Mouse (Mus musculus) kidney, postnatal 10 days (tissue): Measurements from ENCODE around the gene Arl15.

Experiments
- DNase-seq: peaks from one replicate; pipeline ENCODE4 v3.0.0; 2021; ENCODE audit warnings: mixed read lengths

The Arl15 gene

DNA sequence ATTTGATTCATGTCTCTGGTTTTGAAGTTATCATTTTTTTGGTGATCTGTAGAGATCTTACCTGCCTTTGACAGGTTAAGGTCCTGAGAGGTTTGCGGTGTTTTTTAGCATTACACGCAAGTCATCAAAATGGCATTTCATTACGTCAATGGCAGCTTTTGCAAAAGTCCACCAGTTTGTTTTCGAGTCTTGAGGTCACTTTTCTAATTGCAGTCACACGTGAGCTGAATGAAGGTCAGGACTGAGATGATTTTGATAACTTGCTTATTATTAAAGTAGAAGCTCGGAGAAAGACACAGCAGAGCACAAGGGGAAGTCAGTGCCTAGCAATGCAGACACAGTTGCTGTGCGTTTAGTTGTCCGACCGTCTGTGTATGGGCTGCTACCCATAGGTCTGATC is 8.3 kb downstream of the Arl15 start:
- DNase-seq: no peak

DNA sequence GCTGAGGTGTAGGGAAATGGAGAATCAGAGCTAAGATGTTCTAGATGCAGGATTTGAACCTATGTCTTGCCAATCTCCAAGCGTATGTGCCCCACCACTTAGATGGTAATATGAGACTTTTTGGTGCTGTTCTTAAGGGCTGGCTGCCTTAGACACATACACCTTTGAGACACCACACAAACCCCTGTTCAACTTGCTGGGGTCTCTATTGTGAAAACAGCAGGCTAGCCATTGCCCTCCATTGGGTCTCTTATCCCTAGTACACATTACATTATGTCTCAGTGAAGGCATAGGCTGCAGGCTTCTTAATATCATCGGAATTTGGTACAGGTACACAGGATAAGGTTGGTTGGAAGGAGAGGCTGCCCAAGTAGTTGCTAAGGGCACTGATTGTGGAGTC is 16.8 kb downstream of the Arl15 start:
- DNase-seq: no peak

DNA sequence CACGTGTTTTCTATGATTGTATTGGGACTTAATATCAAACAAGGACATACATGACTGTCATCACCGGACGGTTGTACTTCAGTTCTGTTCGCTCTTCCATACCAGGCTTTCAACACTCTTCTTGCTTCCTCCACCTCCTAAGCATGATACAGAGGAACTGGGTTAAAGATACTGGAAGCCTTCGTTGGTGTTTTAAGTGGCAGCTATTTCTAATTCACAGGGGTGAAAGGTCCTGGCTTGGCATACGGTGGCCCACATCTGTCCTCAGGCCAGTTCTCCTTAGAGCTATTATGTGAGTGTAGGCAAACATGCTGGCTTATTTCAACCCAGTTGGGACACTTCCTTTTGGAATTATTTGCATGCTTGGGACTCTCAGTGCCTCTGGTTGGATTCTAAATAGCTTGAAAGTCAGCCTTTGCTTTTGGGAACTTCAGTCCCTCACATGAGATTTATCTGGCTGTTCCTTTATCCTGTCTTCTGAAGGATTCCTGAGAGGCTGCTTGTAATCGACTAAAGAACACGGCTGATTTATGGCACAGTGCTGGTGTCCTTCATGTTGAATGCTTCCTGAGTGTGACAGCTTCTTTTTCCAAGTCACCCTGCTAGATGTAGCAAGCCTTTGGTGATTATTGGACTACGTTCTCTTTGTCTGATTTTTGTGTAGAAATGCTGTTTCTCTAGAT is 17.7 kb downstream of the Arl15 start:
- DNase-seq: peak; percentile 36

DNA sequence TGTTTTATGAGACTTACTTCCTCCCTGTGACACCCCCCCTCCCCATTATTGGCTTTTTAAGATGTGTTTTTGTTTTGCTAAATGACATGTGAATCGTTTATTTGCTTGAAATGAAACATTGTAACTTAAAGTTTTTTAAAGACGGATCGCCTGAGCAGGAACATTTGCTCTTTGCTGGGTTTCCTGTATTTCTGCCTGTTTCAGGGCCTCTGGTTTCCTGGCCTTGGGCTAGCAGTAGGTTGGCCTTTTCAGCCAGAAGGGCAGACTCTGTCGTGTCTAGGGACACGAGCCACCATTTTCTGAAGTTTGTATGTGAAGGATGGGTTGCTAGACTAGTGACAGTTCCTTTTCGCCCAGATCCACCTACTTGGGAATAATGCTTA is 18.3 kb downstream of the Arl15 start:
- DNase-seq: no peak

DNA sequence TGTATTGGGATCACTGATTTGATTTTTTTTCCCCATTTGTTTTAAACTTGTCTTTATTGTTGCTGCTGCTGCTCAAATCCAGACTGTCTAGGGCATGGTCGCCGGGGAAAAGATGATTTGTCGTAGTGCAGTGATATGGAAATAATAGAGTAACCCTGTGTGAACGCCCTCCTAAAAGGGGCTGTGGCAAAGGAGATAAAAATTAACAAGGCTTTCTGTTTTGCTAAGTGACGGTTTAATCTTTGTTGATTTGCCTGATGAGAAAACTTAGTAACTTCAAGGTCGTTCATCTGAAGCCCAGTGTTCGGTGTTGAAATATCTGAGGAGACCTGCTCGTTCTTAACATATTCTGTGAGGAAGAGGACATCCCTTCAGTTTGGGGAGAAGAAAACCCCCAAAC is 19.8 kb downstream of the Arl15 start:
- DNase-seq: no peak

DNA sequence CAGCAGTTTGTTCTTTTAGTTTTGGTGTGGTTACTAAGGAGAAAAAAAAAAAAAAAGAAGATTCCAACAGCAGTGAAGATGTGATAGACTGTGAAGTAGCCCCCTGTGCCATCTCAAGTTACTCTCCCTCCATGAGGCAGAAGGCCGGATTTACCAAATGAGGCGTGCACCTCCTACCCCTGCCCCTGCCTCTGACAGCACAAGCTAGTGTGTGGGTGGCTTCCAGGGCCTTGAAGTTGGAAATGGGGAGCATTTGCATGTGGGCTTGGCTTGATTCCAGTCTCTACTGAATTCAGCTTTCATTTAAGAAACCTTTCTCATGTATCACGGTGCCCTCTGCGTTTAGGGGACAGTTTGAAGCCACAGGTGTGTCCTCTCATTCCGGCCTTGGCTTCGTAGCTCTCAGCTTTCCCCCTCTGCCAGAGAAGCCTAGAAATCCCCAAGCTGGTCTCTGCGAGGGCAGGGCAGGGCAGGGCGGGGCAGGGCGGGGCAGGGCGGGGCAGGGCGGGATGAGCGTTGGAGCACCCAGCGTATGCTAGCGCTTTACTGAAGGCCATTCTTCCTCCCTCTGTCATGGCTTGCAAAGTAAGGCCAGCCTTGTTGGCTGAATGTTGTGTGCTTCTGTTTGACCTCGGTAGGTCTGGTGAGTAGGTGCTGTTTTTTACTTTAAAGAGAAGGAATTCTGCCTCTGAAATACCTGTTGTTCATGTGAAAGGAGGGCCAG is 21.6 kb downstream of the Arl15 start:
- no peak for DNase-seq

DNA sequence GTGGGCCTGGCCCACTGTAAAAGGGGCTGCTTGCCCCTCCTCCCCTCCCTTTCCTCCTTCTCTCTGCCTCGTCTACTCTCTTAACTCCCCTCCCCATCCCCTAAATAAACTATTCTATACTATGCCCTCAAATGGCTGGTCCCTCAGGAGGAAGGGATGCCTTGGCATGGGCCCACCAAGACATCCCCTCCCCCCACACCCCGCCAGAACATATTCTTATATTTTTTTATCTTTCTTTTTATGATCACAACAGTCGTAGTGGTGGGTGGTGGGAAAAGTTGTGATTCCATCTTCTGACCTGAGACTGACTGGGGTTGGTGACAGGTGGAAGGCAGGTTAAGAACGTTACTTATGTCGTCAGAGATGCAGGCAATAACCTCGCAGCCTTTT is 22.1 kb downstream of the Arl15 start:
- no peak for DNase-seq

DNA sequence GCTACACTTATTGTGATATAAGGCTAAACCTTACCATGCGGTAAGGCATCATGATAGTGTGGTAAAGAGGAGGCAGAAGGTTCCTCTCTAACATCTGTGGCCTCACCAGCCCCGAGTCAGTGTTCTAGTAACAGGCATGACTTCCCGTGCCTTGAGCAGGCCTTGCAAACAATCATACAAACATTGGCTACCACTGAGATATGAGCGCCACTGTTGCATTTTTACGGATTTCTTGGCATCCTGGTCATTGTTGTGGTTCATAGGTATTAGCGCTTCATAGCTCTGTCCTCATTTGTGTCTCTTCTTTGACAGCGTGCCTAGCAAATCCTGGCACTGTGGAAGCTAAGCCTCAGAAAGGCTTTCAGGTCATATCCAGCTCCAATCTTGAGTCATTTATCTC is 24.7 kb downstream of the Arl15 start:
- no peak for DNase-seq

DNA sequence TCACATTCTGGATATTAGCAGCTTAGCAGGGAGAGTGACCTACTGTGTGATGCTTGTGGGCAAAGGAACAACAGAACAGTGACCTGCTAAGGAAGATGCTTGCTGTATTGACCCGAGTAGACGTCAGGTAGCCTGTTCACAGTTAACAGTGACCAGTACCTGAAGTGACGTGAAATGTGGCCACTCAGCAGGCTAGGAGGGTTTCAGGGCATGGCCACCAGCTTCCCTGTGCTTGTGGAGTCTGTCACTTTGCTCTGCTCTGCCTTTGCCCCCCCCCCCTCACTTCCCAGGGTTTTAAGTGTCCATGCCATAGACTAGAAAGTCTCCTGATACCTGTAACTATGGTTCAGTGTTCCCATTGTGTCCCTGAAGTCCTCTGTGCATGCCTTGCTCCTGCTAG is 25.9 kb downstream of the Arl15 start:
- DNase-seq: no peak

DNA sequence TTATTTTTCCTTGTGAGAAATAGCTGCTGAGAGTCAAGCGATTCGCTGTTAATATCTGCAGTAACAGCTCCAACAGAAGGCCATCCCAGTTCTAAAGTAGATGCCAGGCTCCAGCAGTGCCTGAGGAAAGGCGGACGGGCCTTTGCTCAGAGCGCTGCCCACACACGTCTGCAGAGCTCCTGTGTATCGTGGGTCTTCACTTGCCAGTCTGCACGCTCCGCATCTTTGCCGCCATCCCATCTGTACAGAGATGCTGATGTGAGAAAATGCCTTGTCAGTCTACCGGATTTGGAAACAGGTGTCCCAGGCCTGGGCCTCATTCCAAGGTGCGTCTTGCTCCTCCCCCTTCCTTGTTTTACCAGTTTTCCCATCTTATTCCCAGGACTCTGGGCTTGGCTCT is 27.6 kb downstream of the Arl15 start:
- no peak for DNase-seq

DNA sequence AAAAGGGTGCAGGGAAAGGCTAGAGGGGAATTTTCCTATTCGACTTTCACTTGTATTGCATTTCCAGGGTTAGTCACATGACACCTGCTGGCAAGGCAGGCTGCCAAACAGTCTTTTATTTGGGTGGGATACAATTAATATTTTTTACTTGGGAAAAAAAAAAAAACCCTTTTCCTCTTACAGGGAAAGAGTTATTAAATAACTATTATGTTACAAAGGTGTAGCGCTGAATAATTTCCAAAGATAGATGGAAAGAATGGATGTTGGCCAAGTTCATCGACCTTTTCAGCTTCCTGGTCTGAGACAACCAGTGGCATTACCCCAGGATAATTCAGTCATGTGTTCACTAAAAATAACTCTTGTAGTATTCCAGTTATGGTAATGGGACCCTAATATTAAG is 29.7 kb downstream of the Arl15 start:
- DNase-seq: peak; percentile 38

DNA sequence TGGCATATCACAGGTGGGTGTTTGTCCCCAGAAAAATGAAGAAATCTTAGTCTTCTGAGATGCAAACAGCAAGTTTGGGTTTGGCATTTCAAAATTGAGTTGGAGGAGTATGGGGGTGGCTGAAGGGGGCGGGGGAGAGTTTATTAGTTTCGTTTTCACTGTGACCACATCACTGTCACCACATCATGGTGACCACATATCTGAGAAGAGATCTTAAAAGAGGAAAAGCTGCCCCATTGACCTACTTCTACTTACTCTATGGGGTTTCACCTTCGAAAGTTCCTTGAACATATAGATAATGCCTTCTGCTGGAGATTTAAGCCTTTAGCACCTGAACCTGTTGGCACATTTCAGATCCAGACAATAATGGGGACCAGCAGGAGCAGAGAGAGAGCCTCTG is 34.3 kb downstream of the Arl15 start:
- DNase-seq: no peak

DNA sequence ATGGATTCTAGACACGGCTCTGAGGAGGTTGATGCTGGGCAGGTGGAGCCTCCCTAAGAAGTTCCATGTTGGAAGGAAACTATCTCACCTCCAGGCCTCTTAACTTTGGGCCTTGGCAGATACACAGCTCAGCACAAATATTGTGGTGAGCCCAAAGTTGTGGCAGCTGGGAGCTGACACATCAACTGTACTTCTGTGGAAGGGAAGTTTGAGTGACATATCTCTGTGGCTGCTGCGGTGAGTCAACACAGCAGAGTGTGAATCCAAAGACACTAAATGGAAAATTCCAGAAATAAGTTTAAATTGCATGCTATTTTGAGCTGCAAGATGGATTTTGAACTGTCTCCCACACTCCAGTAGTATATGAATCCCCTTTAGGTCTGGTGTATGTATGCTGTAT is 34.8 kb downstream of the Arl15 start:
- DNase-seq: no peak

DNA sequence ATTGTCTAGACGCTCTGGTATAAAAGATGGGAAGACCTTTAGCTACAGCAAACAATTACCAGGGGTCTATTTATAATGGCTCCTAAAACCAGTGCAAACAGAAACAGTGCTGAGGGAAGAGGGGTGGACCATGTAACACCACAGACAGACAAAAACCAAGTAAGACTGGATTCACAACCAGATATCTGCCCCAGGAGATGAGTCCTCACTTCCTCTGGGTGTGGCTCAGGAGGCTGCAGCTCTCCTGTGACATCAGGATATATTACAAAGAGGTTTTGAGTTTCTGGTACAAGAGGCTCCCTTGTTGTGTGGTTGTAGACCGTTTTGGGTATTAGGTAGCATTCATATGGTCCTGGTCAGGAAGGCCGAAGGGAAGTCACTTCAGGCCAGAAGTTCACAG is 36.5 kb downstream of the Arl15 start:
- no peak for DNase-seq

DNA sequence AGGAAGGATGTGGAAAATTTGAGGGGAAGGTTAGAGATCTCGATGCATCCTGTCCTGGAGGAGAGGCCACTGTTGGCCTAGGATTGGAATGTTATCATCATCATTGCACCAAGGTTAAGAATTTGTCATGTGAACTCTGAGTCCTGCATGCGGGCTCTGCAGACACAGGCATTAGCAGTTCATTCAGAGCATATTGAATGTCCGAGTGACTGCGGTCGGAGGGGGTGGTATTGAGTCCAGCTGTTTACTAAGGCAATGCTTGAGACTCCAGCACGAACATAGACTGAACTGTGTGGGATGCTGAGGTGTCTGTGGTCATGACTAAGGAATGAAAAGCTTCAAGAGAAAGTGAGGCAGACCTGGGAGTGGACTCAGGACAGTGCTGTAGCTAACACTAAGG is 38.6 kb downstream of the Arl15 start:
- no peak for DNase-seq

DNA sequence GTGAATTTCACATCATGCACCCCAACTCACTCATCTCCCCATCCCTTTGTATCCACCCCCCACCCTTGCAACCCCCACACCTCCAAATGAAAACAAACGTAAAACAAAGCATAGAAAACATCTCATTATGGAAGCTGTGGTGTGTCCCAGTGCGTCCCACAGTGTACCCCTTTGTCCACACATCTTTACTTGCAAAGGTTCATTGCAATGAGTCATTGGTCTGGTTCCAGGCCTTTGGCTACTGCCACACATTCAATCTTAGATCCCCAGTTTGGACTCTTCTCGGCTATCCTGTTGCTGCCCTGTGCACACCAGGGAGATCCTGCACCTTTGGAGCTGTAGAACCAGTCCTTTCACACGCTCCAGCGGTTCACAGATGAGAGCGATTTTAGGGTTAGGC is 41.6 kb downstream of the Arl15 start:
- no peak for DNase-seq

DNA sequence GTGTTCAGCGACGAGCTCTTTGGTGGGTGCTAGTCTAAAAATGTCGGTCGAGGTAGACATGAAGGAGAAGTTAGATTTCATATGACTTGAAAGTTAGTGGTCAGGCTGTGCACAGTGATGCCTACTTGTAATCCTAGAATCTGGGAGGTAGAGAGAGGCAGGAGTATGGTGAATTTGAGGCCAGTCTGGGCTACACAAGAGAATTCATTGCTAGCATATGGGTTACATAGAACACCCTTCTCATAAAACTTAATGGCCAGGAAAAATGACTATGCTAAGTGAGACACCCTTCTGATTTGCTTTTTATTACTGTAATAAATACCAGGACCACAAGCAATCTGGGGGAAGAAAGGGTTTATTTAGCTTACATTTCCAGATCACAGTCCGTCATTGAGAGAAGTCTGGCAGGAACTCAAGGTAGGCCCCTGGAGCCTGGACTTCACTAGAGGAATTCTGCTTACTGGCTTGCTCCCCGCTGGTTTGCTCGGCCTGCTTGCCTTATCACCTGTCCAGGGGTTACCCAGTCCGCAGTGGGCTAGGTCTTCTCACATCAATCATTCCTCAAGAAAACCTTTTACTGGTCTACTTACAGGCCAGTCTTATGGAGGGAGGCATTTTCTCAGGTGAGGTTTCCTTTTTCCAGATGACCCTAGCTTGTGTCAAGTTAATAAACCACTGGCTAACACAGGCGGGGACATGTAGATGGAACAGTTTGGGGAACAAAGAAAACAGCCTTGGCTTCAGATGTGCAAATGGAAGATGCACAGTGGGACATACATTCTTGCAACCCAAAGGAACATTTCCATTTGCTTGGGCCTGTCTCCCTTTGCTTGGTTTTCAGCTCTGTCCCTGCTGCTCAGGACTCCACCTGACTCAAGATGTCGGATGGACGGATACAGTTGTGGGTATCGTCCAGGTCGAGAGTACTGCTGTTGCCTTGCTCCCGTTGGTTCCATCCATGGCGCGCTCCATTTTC is 44.6 kb downstream of the Arl15 start:
- DNase-seq: no peak

DNA sequence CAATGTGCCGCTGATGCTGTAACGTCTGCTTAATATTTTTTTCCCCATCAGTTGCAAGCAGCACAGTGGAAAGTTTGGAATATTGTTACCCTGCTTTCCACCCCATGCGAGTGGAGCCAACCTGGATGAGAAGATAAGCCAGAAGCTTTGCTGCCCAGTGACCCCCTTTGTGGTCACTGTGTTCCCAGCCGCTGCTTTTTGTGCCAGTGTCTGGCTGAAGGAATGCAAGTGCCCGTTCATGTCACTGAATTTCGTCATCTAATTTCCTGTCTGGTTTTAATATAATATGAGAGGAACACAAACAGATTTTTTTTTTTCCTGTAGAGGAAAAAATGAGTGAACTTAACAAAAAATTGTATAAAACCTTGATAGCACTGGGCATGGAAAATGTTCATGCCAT is 46.1 kb downstream of the Arl15 start:
- DNase-seq: no peak

DNA sequence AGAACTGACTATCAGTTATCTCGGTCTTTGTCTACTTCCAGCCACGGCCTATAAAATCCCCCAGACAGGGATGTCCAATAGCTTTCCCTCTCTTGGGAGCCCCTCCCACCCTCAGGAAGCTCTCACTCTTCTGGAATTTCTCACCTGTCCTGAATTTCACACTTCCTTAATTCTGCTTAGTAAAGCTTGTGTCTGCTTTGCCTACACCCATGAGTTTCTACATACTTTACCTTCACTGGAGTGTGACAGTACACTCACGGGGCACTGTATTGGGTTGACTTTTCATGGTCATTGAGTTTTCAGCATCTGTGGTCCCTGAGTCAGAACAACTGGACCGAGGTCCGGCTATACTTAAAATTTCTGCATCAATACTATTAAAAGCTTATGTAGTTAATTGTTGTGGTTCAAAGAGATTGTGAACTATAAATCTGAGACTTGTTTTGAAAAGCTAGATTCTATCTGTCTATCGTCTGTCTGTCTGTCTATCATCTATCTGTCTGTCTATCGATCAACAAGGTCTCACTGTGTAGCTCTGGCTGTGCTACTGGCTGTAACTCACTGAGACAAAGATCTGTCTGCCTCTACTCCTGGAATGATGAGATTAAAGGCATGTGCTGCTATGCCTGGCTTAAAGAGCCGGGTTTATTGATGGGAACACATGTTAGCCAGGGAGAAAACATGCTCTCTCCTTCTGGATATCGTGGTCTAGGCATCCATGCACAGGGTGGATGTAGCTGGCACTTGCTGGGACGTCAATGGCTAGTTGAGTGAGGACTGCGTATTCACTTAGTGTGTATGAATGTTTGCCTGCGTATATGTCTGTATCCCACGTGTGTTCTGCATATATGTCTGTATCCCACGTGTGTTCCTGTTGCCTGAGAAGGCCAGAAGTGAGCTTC is 48.4 kb downstream of the Arl15 start:
- DNase-seq: no peak

DNA sequence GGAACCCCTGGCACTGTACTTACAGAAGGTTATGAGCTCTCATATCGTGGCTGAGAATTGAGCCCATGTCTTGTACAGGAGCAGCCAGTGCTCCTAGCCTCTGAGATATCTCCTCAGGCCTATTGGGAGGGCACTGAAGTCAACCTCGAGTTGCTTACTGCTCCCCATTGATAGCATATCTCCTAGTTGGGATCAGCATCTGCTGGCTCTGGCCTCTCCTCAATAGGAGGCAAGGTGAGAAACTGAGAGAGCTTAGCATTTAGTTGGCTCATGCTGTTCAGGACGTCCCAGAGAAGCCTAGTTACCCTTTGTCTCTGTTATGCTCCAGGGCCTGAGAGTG is 49.0 kb downstream of the Arl15 start:
- no peak for DNase-seq

DNA sequence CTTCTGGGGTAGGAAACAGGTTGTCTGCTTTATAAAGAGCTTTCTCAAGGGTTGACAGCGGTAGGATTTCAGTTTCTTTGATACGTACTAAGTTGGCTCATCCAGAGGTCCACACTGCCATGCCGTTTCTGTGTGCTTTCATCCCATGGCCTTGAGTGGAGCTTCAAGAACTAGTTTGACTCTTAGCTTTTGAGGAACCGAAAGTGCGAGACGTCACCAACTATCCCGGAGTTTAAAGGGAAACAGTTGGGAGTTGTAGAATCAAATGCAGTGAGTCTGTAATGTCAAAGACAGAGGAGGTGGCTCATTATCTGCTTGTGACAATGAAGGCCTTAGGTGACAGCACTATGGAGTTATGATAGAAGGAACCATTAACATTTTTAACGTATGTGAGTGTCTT is 49.6 kb downstream of the Arl15 start:
- DNase-seq: no peak

DNA sequence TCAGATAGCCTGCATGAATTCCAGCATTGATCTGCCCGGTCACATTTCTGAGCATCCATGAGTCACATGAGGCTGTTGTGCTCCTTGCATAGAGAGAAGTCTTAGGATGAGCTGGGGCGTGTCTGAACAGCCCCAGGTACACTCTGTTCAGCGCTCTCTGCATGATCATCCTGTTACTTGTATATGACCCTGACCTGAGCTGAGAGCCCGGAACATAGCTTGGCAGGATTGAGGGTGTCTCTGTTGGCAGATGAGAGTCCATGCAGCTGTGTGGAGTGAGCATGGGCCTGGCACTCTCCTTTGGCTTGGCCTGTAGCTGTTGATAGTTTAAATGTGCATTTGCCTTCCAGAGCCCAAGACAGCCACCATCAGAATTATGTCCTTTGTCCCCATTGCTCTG is 50.4 kb downstream of the Arl15 start:
- no peak for DNase-seq

DNA sequence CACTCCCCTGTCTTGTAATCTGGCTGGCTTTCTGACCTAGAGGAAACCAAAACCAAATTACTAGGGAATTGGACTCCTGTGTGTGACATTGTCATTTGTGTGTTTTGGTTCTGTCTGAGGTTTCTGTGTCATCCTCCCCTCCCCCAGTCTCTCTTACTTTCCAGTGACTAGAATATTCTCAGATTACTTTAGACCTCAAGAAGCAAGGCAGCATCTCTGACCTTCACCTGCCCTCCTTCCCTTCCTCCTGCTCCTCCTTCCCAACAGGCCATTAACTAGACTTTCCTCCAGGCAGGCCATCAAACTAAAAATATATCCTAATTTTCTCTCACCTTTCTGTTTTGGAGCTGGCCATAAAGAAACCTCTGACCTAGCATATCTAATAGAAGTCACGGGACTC is 50.9 kb downstream of the Arl15 start:
- DNase-seq: no peak
